Mouse (Mus musculus) adrenal gland, postnatal 14 days (tissue): ENCODE data around the gene Cd68. TPM values are rescaled to one million over a fixed set of nuclear protein-coding genes. Genes with fewer than 3 reads are reported as not detected.
"Not testable (repeated sequence)": the region's sequence is repeated elsewhere in the genome, so short reads cannot be mapped to it uniquely, and the experiment has no call there.

ENCODE experiments used
- DNase-seq: peaks from one replicate; pipeline ENCODE4 v3.0.0; 2021; ENCODE audit warnings: mixed read lengths
- long read RNA-seq, 2 experiments: library from polyadenylated mRNA; stranded (forward); transcript quantifications; one replicate each; pipeline ENCODE4 v2.0.0; 2021
- total RNA-seq: library from RNA; stranded (reverse); gene quantifications from 2 replicates; pipeline ENCODE4 v1.2.3, GENCODE M21; 2021

Gene Cd68
- total RNA-seq, result 8.6 and 12.2 TPM in 2 replicates
- long read RNA-seq, experiment 1, partial matches to known transcripts, result 0 of 4 reads
- long read RNA-seq, experiment 1, other reads (novel, unspliced or antisense), result 0 of 4 reads
- long read RNA-seq, experiment 2, partial matches to known transcripts, result 0 of 4 reads
- long read RNA-seq, experiment 2, other reads (novel, unspliced or antisense), result 0 of 4 reads

DNA sequence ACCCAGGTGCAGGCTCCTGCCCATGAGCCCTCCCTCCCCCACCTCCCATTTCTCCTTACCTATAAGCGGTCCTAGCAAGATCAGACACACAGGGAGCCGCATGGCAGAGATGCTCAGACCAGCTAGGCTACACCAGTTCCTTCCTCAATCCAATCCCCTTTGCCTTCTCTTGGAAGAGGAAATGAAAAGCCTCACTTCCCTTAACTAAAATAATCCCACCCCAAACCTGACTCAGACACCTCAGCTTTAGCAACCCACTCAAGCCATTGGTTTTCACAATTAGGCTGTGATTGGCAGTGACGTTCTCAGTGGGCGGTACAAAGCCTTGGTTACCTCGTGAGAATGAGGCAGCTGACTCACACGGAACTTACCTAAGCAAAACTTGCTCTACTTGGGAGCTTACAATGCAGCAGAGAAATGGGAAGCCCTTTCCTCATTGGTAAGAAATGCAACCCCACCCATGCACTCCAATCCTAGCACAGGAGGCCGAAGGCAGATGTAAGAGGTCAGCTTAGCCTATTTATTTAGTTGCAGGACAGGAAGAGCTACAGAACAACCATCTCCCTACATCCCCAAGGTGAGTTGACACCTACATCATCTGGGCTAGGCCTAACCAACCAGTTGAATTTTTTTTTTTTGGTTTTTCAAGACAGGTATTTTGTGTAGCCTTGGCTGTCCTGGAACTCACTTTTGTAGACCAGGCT, at the start of gene Cd68:
Cd68 (minus strand) TSS at position 193 of the 704 bp plus-strand sequence.
- DNase-seq, result peak; percentile 73

DNA sequence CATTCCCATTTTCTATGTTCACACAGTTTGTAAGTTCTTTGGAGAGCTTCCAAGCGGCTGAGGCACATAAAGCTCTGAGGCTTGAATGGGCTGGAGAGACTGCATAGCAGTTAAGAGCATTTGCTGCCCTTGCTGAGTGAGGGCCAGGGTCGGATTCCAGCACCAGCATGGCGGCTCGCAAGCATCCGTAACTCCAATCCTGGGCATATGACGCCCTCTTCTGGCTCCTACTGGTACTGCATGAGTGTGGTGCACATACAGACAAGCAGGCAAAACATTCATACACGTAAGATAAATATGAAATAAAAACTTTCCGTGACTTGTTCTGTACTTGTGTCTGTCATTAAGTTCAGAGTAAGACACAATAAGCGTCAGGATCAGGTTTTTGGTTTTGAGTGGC, 49.5 kb upstream of the Cd68 start:
- DNase-seq, result peak; percentile 74

DNA sequence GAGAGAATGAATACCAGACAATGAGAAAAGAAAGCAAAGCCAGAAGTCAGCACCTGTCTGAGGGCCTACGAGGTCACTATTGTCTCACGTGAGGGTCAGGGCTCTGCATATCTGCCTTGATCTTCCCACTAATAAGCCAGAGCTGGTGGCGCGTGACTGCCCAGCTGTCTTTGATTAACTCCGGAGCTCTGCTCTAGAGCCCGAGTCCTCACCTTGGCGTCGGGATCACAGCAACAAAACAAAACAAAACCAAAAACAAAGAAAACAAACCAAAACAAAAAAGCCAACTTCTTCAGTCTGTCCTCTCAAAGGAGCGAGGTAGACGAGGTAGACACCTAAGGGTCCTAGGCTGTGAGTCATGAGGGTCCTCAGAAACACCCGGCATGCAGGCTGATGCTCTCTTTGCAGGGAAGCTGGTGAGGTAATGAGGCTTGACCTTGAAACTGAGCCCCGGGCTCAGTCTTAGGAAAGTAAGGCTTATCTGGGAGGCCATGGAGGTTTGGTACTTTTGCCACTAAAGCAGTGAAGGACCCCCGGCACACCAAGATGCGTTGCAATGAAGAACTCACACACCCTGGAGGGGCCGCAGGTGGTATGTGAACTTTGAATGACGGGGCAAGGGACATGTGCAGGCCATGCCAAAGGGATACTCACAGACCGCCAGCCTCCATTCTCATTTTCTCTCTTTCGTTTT, 48.8 kb upstream of the Cd68 start:
- no peak for DNase-seq

- no peak for DNase-seq
Observed at GRCm38 (mm10) chr11:69712954-69713672, 47.2 kb upstream of the Cd68 start.

- no peak for DNase-seq
Observed at GRCm38 (mm10) chr11:69711082-69711481, 45.1 kb upstream of the Cd68 start.

DNA sequence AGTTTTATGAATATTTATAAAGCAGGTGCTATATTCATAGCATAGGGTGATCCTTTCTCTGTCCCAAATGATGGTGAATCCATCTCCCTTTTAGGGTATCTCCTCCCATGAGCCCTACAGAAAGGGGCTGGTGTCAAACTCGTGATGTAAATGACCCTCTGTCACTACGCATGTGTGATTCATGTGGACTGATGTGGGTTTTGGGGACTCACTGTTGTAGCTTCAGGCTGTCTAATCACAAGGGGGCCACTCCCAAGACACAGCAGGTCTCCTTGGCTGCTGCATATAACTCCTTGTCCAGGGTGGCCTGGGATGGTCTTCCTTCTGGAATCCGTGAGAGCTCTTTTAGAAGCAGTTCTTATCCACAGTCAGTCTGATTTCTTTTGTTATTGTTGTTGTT, 44.5 kb upstream of the Cd68 start:
- DNase-seq, result no peak

GRCm38 (mm10) chr11:69709554-69710446, 43.8 kb upstream of the Cd68 start:
- DNase-seq, result no peak

- no peak for DNase-seq
Observed at GRCm38 (mm10) chr11:69708614-69709265, 42.8 kb upstream of the Cd68 start.

DNA sequence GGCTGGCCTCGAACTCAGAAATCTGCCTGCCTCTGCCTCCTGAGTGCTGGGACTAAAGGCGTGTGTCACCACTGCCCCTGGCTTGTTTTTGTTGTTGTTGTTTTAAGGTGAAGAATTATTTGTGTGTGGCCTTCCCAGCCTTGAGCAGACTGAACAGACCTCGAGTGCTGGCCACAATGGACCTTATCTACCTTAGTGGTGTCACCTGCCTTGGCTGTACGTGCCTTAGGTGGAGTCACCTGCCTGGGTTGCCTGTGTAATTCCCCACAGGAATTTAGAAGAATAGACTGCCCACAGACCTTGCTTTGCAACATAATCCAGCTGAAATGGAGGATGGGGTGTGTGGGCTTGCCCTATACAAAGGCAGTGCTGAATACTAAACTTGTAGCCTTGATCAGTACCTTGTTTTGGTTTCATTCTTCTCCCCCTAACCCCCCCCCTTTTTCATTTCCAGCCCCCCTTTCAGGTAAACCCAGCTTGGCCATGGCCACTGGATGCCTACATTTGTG, 42.0 kb upstream of the Cd68 start:
- no peak for DNase-seq

DNA sequence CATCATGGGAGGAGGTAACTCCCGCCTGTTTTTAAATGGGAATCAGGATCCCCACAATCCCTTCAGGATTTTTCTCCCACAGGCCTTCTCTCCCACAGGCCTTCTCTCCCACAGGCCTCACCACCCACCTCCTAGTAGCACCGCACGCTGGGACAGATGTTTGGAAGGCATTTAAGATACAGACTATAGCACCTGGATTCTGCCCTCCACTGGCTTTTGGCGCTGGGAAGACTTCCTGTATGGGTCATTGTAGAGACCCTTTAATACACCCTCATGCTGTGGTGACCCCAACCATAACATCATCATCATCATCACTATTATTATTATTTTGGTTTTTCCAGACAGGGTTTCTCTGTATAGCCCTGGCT, 41.5 kb upstream of the Cd68 start:
- no peak for DNase-seq

GRCm38 (mm10) chr11:69706775-69707479, 41.0 kb upstream of the Cd68 start:
- DNase-seq, result peak; percentile 91

- DNase-seq, result no peak
Observed at GRCm38 (mm10) chr11:69704613-69705010, 38.7 kb upstream of the Cd68 start.

GRCm38 (mm10) chr11:69703814-69704612, 38.1 kb upstream of the Cd68 start:
- no peak for DNase-seq

DNA sequence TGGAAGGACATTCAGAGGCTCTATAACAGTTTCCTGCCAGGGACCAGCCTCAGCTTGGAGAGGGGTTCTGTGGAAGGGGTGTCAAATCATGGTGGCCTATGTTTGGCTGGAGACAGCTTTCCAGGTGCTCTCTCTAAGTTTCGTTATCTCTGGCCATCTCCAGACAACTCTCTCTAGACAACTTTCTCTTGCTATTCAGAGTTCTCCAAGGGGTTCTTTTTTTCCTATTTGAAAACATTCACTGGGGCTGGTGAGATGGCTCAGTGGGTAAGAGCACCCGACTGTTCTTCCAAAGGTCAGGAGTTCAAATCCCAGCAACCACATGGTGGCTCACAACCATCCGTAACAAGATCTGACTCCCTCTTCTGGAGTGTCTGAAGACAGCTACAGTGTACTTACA, 37.4 kb upstream of the Cd68 start:
- not testable (repeated sequence) for DNase-seq

DNA sequence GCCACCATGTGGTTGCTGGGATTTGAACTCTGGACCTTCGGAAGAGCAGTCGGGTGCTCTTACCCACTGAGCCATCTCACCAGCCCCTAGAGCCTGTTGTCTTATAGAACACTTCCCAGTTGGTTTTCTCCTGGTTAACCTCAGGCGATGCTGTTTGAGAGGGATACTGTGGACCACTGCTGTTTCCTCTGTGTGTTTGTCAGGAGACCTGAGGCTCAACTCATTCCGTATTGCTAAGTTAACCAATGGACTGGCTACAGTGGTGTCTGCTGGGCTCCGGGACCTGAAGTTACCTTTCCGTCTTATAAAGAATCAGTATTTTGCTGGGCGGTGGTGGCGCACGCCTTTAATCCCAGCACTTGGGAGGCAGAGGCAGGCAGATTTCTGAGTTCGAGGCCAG, 36.9 kb upstream of the Cd68 start:
- DNase-seq, result not testable (repeated sequence)

GRCm38 (mm10) chr11:69699595-69699994, 33.6 kb upstream of the Cd68 start:
- DNase-seq, result peak; percentile 42

DNA sequence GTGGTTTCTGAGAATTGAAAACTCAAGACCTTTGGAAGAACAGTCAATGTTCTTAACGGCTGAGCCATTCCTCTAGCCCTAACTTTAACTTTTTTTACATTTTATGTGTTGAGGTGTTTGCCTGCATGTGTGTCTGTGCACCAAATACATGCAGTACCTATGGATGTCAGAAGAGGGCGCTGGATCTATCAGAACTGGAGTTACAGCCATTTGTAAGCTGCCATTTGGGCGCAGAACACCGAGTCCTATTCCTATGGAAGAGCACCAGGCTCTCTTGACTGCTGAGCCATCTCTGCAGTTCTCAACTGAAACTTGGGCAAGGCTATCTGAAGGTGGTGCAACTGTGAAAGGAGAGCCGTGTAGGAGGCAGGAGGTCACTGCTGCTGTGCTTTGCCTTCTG, 32.6 kb upstream of the Cd68 start:
- DNase-seq, result no peak

DNA sequence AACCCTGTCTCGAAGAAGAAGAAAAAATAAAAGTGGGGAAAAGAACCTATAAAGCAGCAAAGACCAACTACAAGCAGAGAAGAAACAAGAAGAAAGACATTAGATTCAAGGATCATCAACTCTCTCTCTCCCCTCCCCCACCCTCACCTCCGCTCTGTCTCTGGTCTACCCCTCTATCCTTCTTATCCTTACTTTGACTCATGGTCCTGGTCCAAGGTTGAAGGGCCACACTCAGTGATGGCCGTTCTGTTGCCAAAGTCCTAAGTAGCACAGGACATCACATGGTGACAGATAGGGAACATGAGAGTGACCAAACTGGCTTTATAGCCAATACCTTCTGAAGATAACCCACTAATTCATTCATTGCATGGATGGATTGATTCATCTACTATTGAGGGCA, 31.4 kb upstream of the Cd68 start:
- DNase-seq, result no peak

GRCm38 (mm10) chr11:69695361-69696181, 29.6 kb upstream of the Cd68 start, which contains the start of the genes Tnfsf12 and Tnfsfm13:
Gene Tnfsf12, minus strand, starts transcription at chr11:69695849.
Gene Tnfsfm13, minus strand, starts transcription at chr11:69696098.
- DNase-seq, result peak; percentile 87
